Mouse (Mus musculus) frontal cortex, postnatal 36 days (tissue): ENCODE results near the gene Gm45785.

Source experiments
- DNase-seq, 2 experiments: peaks; one replicate each; pipeline ENCODE4 v3.0.0; 2022; ENCODE audit warnings: low spot score in 2 of 2

The Gm45785 gene

GRCm38 (mm10) chr7:140831447-140831846 is 24.7 kb downstream of the Gm45785 start:
- no peak for DNase-seq

GRCm38 (mm10) chr7:140828171-140828881 is 27.8 kb downstream of the Gm45785 start:
- DNase-seq = peak; percentile 65 to 78

DNA sequence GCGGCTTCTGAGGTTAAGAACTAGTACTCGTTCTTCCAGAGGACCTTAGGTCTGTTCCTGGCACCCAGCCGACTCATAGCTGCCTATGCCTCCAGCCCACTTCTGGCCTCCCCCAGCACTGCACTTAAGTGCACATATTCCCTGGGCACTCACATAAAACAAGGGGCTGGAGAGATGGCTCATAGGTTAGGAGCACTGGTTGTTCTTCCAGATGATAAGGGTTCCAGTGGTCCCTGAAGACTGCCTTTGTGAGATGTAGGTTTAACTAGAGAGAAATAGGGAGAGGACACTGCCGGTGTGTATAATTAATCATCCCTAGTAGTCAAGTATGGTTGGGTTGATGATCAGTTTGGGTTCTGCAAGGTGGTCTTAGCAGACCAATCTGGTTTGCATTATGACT is 33.4 kb downstream of the Gm45785 start:
- DNase-seq = no peak

GRCm38 (mm10) chr7:140821653-140822329 is 34.3 kb downstream of the Gm45785 start, which contains the start of gene Zfp941:
Gene Zfp941 (minus strand): TSS chr7:140822178.
- DNase-seq = peak; percentile 63 to 82

DNA sequence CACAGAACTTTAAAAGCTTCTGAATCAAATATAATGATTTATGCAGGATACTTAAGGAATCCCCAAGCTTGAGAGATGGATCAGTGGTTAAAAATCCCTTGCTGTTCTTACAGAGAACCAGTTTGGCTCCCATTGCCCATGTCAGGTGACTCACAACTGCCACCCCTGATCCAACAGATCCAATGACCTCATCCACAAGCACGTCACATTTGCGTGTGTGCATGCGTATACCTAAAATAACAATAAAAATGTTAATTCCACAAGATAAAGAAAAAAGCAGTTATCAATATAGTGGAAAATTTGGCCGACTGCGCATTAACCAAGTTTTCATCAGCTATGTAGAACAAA is 34.9 kb downstream of the Gm45785 start:
- no peak for DNase-seq

DNA sequence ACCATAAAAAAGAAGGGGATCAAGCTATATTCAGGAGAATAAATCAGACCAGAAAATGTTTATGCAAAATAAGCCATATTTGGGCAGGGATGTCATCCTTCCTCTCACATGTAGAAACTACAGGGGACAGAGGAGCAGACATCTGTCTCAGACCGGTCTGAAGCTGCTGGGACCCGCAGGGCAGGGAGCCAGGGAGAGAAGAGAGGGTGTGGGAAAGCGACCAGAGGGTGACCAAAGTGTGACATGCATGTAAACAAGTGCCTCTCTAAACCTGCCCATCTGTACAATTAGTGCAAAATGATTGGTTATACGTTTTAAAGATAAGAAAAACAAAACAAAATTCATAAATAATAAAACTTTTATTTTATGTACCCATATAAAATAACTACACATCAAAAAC is 36.0 kb downstream of the Gm45785 start:
- DNase-seq = no peak

- DNase-seq = no peak
Measured at GRCm38 (mm10) chr7:140812850-140813249, 43.3 kb downstream of the Gm45785 start.

DNA sequence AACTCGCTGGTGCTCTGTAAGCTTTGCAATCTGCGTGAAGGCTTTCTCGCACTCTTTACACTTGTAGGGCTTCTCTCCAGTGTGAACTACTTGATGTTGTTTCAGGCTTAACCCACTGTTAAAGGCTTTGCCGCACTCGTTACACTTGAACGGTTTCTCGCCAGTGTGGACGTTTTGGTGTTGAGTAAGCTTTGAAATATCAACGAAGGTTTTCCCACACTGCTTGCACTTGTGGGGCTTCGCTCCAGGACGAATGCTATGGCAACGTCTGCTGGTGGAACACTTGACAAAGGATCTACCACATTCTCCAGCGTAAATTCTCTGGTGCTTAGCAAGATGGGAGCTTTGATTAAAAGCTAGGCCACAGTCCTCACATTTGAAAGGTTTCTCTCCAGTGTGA is 44.4 kb downstream of the Gm45785 start:
- peak in 1 of 2 experiments; percentile 51 for DNase-seq

GRCm38 (mm10) chr7:140810496-140810895 is 45.6 kb downstream of the Gm45785 start:
- DNase-seq = no peak

DNA sequence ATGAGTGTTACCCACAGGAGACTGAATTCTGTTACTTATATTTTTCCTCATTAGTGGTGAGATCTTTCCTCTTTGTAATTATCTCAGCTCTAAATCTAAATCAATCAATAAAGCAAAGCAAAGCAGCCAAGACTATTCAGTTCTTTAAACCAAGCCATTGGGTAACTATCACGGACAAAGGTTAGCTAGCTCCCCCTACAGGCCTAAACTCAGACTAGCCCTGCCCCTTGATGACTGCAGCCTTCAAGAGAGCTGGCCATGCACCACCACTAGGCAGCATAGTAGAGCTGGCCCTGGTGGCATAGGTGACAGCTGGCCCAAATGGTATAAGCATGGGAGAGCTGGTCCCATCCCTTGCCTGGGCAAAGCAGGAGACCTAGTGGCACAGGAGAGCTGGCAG is 50.4 kb downstream of the Gm45785 start:
- DNase-seq = peak; percentile 51 to 75

DNA sequence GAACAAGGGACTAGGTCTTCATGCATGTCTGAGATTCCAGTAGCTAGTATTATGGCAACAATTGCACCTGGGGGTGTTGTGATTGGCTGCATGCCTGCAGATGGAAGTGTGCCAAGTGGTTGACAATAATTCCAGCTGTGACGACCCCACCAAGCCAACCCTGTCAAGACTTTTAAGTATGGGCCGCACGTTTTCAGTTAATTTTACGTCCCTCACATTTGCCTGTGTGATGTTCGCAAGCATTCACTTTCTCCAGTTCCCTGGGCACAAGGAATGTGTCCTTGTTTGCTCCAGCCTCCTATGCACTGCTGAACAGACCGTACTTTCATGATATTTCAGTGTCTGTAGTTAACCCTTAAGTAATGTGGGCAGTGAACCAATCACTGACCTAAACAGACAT is 53.5 kb downstream of the Gm45785 start:
- no peak for DNase-seq

DNA sequence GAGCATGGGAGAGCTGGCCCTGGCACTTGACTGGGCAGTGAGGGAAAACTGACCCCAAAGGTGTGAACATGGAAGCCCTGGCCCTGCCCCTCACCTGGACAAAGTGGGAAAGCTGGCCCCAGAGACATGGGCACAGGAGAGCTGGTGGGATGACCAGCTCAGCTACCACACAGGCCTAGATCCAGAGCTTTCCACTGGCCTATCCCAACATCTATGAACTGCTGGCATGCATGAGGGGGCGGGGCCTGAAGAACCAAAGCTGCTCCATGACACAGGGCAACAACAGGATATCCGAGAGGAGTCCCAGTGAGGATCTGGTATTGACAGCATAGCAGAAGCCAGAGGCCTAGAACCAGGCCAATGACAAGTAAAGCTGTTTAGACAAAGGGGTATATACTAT is 57.9 kb downstream of the Gm45785 start:
- DNase-seq = no peak

- no peak for DNase-seq
Measured at GRCm38 (mm10) chr7:140797619-140798018, 58.5 kb downstream of the Gm45785 start.

DNA sequence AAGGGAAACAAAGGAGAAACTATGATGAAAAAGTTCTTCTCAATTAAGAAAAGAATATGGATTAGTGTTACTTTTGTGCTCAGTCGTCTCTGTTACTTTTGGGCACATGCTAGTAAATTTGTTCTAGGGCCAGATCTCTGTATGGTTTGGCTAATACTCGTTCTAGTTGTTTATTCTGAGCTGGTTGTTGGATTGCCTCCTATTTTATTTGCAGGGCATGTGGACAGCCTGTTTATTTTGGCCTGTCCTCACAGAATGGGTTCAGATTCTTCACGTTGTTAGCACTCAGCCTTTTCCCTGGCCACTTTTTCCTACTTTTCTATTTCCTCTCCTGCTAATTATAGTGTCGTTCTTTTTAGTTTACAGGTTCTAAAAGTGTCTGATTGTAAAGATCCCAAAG is 62.6 kb downstream of the Gm45785 start:
- no peak for DNase-seq

GRCm38 (mm10) chr7:140788053-140788435 is 68.1 kb downstream of the Gm45785 start:
- no peak for DNase-seq

DNA sequence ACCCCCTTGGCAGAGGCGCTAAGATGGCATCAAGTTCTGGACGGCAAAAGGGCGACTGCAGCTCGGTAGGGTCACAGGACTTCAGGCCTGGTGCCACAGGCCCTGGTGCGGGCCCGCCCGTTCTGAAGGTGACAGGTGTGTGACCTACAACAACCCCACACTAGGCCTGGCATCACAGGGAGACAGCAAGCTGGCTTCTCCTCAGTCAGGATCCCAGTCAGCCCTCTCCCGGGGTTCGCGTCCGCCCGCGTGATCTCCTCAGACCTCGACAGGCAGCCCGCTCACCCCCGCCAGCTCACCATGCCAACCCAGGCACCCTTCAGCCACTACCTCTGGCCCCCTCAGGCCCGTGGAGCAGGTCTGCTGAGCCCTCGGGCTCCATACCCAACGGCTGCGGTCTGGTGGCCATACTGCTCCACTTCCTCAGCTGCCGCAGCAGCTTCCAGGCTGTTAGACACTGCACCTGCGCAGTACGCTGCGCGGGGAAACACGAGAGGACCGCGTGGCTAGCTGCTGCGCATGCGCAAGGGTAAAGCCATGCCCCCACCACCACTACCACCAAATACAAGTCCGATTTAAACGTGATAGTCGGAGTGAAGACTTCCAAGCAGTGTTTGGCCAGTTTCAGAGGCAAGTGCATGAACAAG is 68.6 kb downstream of the Gm45785 start, which contains the start of gene Syce1:
Gene Syce1 (minus strand): TSS at position 447 of the 647 bp plus-strand sequence.
- no peak for DNase-seq

DNA sequence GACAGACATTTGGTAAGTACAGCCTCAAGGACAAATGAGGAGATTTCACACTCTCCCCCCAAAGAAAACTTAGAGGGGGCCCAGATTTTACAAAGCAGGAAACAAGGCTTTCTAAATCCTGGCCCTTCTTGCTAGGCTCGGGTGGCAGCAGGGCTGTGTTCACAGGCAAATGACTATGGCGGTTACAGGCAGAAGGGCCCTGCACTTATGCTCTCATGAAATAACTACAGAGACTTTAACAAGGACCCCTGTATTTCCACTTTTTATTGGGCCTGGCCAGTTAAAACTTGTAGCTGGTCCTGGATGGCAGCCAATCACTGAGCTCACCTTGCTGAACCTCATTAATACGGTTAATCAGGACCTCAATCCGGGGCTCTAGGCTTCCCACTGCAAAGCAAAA is 75.6 kb downstream of the Gm45785 start:
- DNase-seq = no peak
